Comparison of ENCODE assay signal across 8 mouse cellular contexts in genomic region chr4:62998431-62998835, GRCm38 (mm10). TPM values are rescaled to one million over a fixed set of nuclear protein-coding genes. Genes with fewer than 3 reads are reported as not detected.
A peak's percentile ranks its signal among the peaks of the same experiment; 100 is the strongest.
DNase-seq lines count a peak whose midpoint lies in the region.

No protein-coding gene starts in this region.

- peak; percentile 19 for DNase-seq in urinary bladder, adult 2 months (ENCODE audit: low spot score)
- no peak for DNase-seq in urinary bladder, postnatal 10 days (ENCODE audit: low spot score)
- DNase-seq in gastrocnemius, postnatal 25 days: peak; percentile 20
- DNase-seq in kidney, adult 9 months: peak; percentile 54
- DNase-seq in lung, postnatal 25 days (ENCODE audit: low spot score): peak; percentile 34
- no peak for DNase-seq in layer of hippocampus, adult 9-11 months
- DNase-seq in cerebellum, adult 9-10 months: no peak
- no peak for DNase-seq in frontal cortex, postnatal 36 days (ENCODE audit: low spot score in 2 of 2)

RNA-seq across cellular contexts. Expression of gene Zfp618, which starts 33.1 kb away (rescaled TPM):
- polyA plus RNA-seq in urinary bladder, adult 2 months (2012; rRNA removed): 3.0 TPM in 2 replicates
- total RNA-seq in gastrocnemius, postnatal 25 days (2021): under 1 TPM; 0.19 to 0.41 TPM

Comparison
In these comparisons a context has a peak if more than half of its experiments do, and no peak if none do; other contexts are left out.
1. DNase-seq: peak in urinary bladder, adult 2 months (single experiment), gastrocnemius, postnatal 25 days (single experiment), kidney, adult 9 months (single experiment) and lung, postnatal 25 days (single experiment); none in urinary bladder, postnatal 10 days (single experiment), layer of hippocampus, adult 9-11 months (single experiment), cerebellum, adult 9-10 months (single experiment) and frontal cortex, postnatal 36 days (0 of 2).